ENCODE assay signal across 9 mouse cellular contexts in genomic region chr10:88389576-88389975, GRCm38 (mm10). TPM values are rescaled to one million over a fixed set of nuclear protein-coding genes. Genes with fewer than 3 reads are reported as not detected.
DNase-seq lines count a peak whose midpoint lies in the region; ATAC-seq and TF ChIP-seq lines count a peak whose summit lies in the region.
"Had no signal": no experiment of that assay in that cellular context is flagged by ENCODE, and none has a peak within 500 bp of the region (broad histone marks: within the 10 kb centered on the region; RNA-seq: fewer than 3 reads in every experiment).

No protein-coding gene starts in this region.

- peak; percentile 40; the same call in 1 of the 2 replicates for ATAC-seq in midbrain, embryonic 13.5 days
- ATAC-seq in midbrain, embryonic 11.5 days (ENCODE audit: low FRiP score): no peak
- ATAC-seq in intestine, postnatal 0 days: peak; percentile 61
- ATAC-seq in forebrain, embryonic 16.5 days: no peak

- peaks cover 4% of the 10 kb centered on the region; the same call in 1 of the 2 replicates for H3K36me3 ChIP-seq in midbrain, embryonic 13.5 days
- no peaks in the 10 kb centered on the region for H3K36me3 ChIP-seq in midbrain, embryonic 11.5 days (ENCODE audit: control insufficient read depth, insufficient read depth, low read length)
- H3K36me3 ChIP-seq in intestine, postnatal 0 days (ENCODE audit: control insufficient read depth, insufficient read depth): no peaks in the 10 kb centered on the region
- no peaks in the 10 kb centered on the region for H3K36me3 ChIP-seq in forebrain, embryonic 16.5 days (ENCODE audit: control insufficient read depth, insufficient read depth)
- H3K36me3 ChIP-seq: lung, embryonic 15.5 days had no signal

- TF ChIP-seq CTCF in gastrocnemius, adult 2 months (IDR thresholded peaks at IDR 0.05): no peak
- TF ChIP-seq CTCF in intestine, postnatal 0 days (IDR thresholded peaks at IDR 0.05; ENCODE audit: low read depth): no peak

- no peak overlapping the region for H3K4me3 ChIP-seq in gastrocnemius, adult 2 months
- no peak overlapping the region for H3K4me3 ChIP-seq in midbrain, embryonic 13.5 days (replicated peaks)
- H3K4me3 ChIP-seq in midbrain, embryonic 11.5 days (ENCODE audit: low read depth, low read length): no peak overlapping the region
- H3K4me3 ChIP-seq in intestine, postnatal 0 days (ENCODE audit: low read depth, low read length): no peak overlapping the region
- H3K4me3 ChIP-seq in forebrain, embryonic 16.5 days (replicated peaks; ENCODE audit: low read length): no peak overlapping the region
- H3K4me3 ChIP-seq: lung, embryonic 15.5 days had no signal

- no peak overlapping the region for H3K9ac ChIP-seq in midbrain, embryonic 13.5 days (replicated peaks)
- H3K9ac ChIP-seq in midbrain, embryonic 11.5 days (ENCODE audit: low read length): no peak overlapping the region
- H3K9ac ChIP-seq in intestine, postnatal 0 days (ENCODE audit: low read depth, low read length): no peak overlapping the region
- no peak overlapping the region for H3K9ac ChIP-seq in forebrain, embryonic 16.5 days (replicated peaks; ENCODE audit: low read depth, low read length)
- H3K9ac ChIP-seq: lung, embryonic 15.5 days had no signal

- intact Hi-C loops in gastrocnemius, adult 2 months (cut with DNase I): no loop called here

- no peaks in the 10 kb centered on the region for H3K9me3 ChIP-seq in midbrain, embryonic 13.5 days
- no peaks in the 10 kb centered on the region for H3K9me3 ChIP-seq in midbrain, embryonic 11.5 days (ENCODE audit: control insufficient read depth, low read length)
- H3K9me3 ChIP-seq in intestine, postnatal 0 days (ENCODE audit: control insufficient read depth): no peaks in the 10 kb centered on the region
- H3K9me3 ChIP-seq in forebrain, embryonic 16.5 days (ENCODE audit: control insufficient read depth, low read length): no peaks in the 10 kb centered on the region
- H3K9me3 ChIP-seq: lung, embryonic 15.5 days had no signal

- no peak for DNase-seq in gastrocnemius, adult 2 months
- DNase-seq in gastrocnemius, adult 8-10 months (ENCODE audit: low spot score in 2 of 2): no peak
- DNase-seq in midbrain, embryonic 11.5 days (ENCODE audit: low spot score, missing footprints): no peak
- DNase-seq in thymus, postnatal 14 days: peak; percentile 87
- no peak for DNase-seq in layer of hippocampus, adult 9-11 months

- 66% methylated on average over 4 of the region's 4 CpGs for WGBS in midbrain, embryonic 13.5 days
- 68% methylated on average over 4 of the region's 4 CpGs for WGBS in midbrain, embryonic 11.5 days
- WGBS in intestine, postnatal 0 days: 40% methylated on average over 4 of the region's 4 CpGs
- 67% methylated on average over 4 of the region's 4 CpGs for WGBS in forebrain, embryonic 16.5 days

- no peaks in the 10 kb centered on the region for H3K4me1 ChIP-seq in midbrain, embryonic 13.5 days (replicated peaks)
- H3K4me1 ChIP-seq in midbrain, embryonic 11.5 days (ENCODE audit: control insufficient read depth, insufficient read depth, low read length): no peaks in the 10 kb centered on the region
- H3K4me1 ChIP-seq in intestine, postnatal 0 days (replicated peaks; ENCODE audit: control insufficient read depth, insufficient read depth, low read length): no peaks in the 10 kb centered on the region
- H3K4me1 ChIP-seq in forebrain, embryonic 16.5 days (replicated peaks; ENCODE audit: control insufficient read depth, insufficient read depth, low read length): 0 out of 2 replicates have a peak, but pooled peaks cover 3% of the 10 kb centered on the region

- 0 out of 2 replicates have a peak overlapping the region, but pooled peaks have one; percentile 54 for H3K27ac ChIP-seq in gastrocnemius, adult 2 months
- no peak overlapping the region for H3K27ac ChIP-seq in midbrain, embryonic 13.5 days
- no peak overlapping the region for H3K27ac ChIP-seq in midbrain, embryonic 11.5 days (ENCODE audit: low read depth, low read length)
- no peak overlapping the region; the same call in 1 of the 2 replicates for H3K27ac ChIP-seq in intestine, postnatal 0 days (ENCODE audit: low read depth, low read length)
- H3K27ac ChIP-seq in forebrain, embryonic 16.5 days (ENCODE audit: low read length): no peak overlapping the region
- H3K27ac ChIP-seq: lung, embryonic 15.5 days had no signal

- no peak overlapping the region for H3K4me2 ChIP-seq in midbrain, embryonic 13.5 days (replicated peaks)
- H3K4me2 ChIP-seq in midbrain, embryonic 11.5 days: no peak overlapping the region
- no peak overlapping the region for H3K4me2 ChIP-seq in intestine, postnatal 0 days (replicated peaks; ENCODE audit: low read depth)
- no peak overlapping the region for H3K4me2 ChIP-seq in forebrain, embryonic 16.5 days (ENCODE audit: low read length)
- H3K4me2 ChIP-seq: lung, embryonic 15.5 days had no signal

- no peaks in the 10 kb centered on the region for H3K27me3 ChIP-seq in midbrain, embryonic 13.5 days
- no peaks in the 10 kb centered on the region for H3K27me3 ChIP-seq in midbrain, embryonic 11.5 days (ENCODE audit: control insufficient read depth, insufficient read depth, low read length)
- no peaks in the 10 kb centered on the region for H3K27me3 ChIP-seq in intestine, postnatal 0 days (replicated peaks; ENCODE audit: control insufficient read depth, insufficient read depth, low read length)
- no peaks in the 10 kb centered on the region for H3K27me3 ChIP-seq in forebrain, embryonic 16.5 days (replicated peaks; ENCODE audit: control insufficient read depth, insufficient read depth, low read length)
- H3K27me3 ChIP-seq: lung, embryonic 15.5 days had no signal

RNA-seq across cellular contexts. Expression of gene Gnptab, which starts 10.6 kb away (rescaled TPM):
- 10 to 100 TPM; 14.7 to 15.3 TPM for total RNA-seq in gastrocnemius, adult 2 months (2021)
- total RNA-seq in gastrocnemius, adult 8-10 months (2022): 10 to 100 TPM; 20.3 to 23.6 (median 20.9) TPM
- 12.9 and 13.4 TPM in 2 replicates for polyA plus RNA-seq in midbrain, embryonic 13.5 days (2015; fragmentation: Nextera tagmentation; extraction: Ambion mirVana)
- 6.5 and 7.0 TPM in 2 replicates for polyA plus RNA-seq in midbrain, embryonic 11.5 days (2014; fragmentation: Nextera tagmentation; extraction: Ambion mirVana)
- polyA plus RNA-seq in intestine, postnatal 0 days (2015; fragmentation: Nextera tagmentation; extraction: Ambion mirVana): 6.2 and 6.7 TPM in 2 replicates
- polyA plus RNA-seq in forebrain, embryonic 16.5 days (2015; fragmentation: Nextera tagmentation; extraction: Ambion mirVana): 17.8 and 18.4 TPM in 2 replicates

RNA-seq across cellular contexts. Expression of gene Dram1, which starts 10.7 kb away (rescaled TPM):
- total RNA-seq in gastrocnemius, adult 2 months (2021): 1 to 10 TPM; 1.0 to 1.7 TPM
- total RNA-seq in gastrocnemius, adult 8-10 months (2022): 1 to 10 TPM in 3 of 4 experiments, under 1 TPM in 1; 0.58 to 3.1 (median 1.4) TPM
- polyA plus RNA-seq in midbrain, embryonic 13.5 days (2015; fragmentation: Nextera tagmentation; extraction: Ambion mirVana): 0.31 and 0.36 TPM in 2 replicates
- polyA plus RNA-seq in midbrain, embryonic 11.5 days (2014; fragmentation: Nextera tagmentation; extraction: Ambion mirVana): 0.34 and 0.76 TPM in 2 replicates
- polyA plus RNA-seq in intestine, postnatal 0 days (2015; fragmentation: Nextera tagmentation; extraction: Ambion mirVana): 2.0 and 2.1 TPM in 2 replicates
- polyA plus RNA-seq in forebrain, embryonic 16.5 days (2015; fragmentation: Nextera tagmentation; extraction: Ambion mirVana): 0.70 and 0.72 TPM in 2 replicates

Comparison
In these comparisons a context has a peak if more than half of its experiments do, and no peak if none do; other contexts are left out.
1. ATAC-seq: peak in midbrain, embryonic 13.5 days (single experiment) and intestine, postnatal 0 days (single experiment); none in midbrain, embryonic 11.5 days (single experiment) and forebrain, embryonic 16.5 days (single experiment).